Mouse (Mus musculus): ENCODE measurements around the gene Cdadc1. TPM values are rescaled to one million over a fixed set of nuclear protein-coding genes. Genes with fewer than 3 reads are reported as not detected.

The Cdadc1 gene
- 35.0 and 35.1 TPM in 2 replicates for polyA plus RNA-seq (2015; fragmentation: Nextera tagmentation; extraction: Ambion mirVana)

GRCm38 (mm10) chr14:59597398-59598259, at the start of gene Cdadc1:
Gene Cdadc1, minus strand, starts transcription at chr14:59597959.
- peaks cover 6% of the 10 kb centered on the region; the same call in 1 of the 2 replicates for H3K27me3 ChIP-seq
- H3K4me1 ChIP-seq, result peaks cover 8% of the 10 kb centered on the region
- no peaks in the 10 kb centered on the region for H3K9me3 ChIP-seq
- peak within 1 kb of the TSS; percentile 40; the same call in 1 of the 2 replicates for H3K27ac ChIP-seq
- peak within 1 kb of the TSS; percentile 90 for H3K9ac ChIP-seq
- peaks cover 8% of the 10 kb centered on the region for H3K36me3 ChIP-seq
- ATAC-seq (ENCODE audit: low FRiP score, low read depth), result peak; percentile 92
- H3K4me3 ChIP-seq, result peak within 1 kb of the TSS; percentile 93
- H3K4me2 ChIP-seq (replicated peaks), result peak within 1 kb of the TSS; percentile 92
- under 1% methylated on average over 43 of the region's 48 CpGs for WGBS

GRCm38 (mm10) chr14:59646826-59647697, 49.3 kb upstream of the Cdadc1 start:
- Histone ChIP-seq H3K4me2 (replicated peaks) (no peak overlapping the region), H3K36me3 (no peaks in the 10 kb centered on the region), H3K27me3 (no peaks in the 10 kb centered on the region), H3K9me3 (no peaks in the 10 kb centered on the region), H3K4me1 (peaks cover 29% of the 10 kb centered on the region), H3K4me3 (no peak overlapping the region), H3K9ac (no peak overlapping the region), H3K27ac (peak overlapping the region; percentile 40; the same call in 1 of the 2 replicates)
- ATAC-seq (ENCODE audit: low FRiP score, low read depth), result peak; percentile 52; the same call in 1 of the 2 replicates
- 47% methylated on average over 16 of the region's 16 CpGs for WGBS

- H3K27ac ChIP-seq, result no peak overlapping the region
- no peak for ATAC-seq (ENCODE audit: low FRiP score, low read depth)
- H3K4me2 ChIP-seq (replicated peaks), result no peak overlapping the region
- H3K9me3 ChIP-seq, result no peaks in the 10 kb centered on the region
- H3K36me3 ChIP-seq, result no peaks in the 10 kb centered on the region
- no peaks in the 10 kb centered on the region for H3K27me3 ChIP-seq
- peaks cover 31% of the 10 kb centered on the region for H3K4me1 ChIP-seq
- 73% methylated on average over 3 of the region's 3 CpGs for WGBS
- H3K4me3 ChIP-seq, result no peak overlapping the region
- no peak overlapping the region for H3K9ac ChIP-seq
Observed at GRCm38 (mm10) chr14:59644896-59645295, 47.1 kb upstream of the Cdadc1 start.

- Histone ChIP-seq H3K9ac (no peak overlapping the region), H3K4me3 (no peak overlapping the region), H3K27me3 (no peaks in the 10 kb centered on the region), H3K36me3 (no peaks in the 10 kb centered on the region), H3K4me1 (peaks cover 34% of the 10 kb centered on the region), H3K4me2 (replicated peaks) (no peak overlapping the region), H3K9me3 (no peaks in the 10 kb centered on the region), H3K27ac (no peak overlapping the region)
- WGBS, result 94% methylated on average over 1 of the region's 1 CpGs
- no peak for ATAC-seq (ENCODE audit: low FRiP score, low read depth)
Observed at GRCm38 (mm10) chr14:59644166-59644565, 46.4 kb upstream of the Cdadc1 start.

- H3K9ac ChIP-seq, result no peak overlapping the region
- no peak for ATAC-seq (ENCODE audit: low FRiP score, low read depth)
- no peak overlapping the region for H3K27ac ChIP-seq
- no peak overlapping the region for H3K4me3 ChIP-seq
- H3K27me3 ChIP-seq, result no peaks in the 10 kb centered on the region
- H3K4me2 ChIP-seq (replicated peaks), result no peak overlapping the region
- peaks cover 29% of the 10 kb centered on the region for H3K4me1 ChIP-seq
- no peaks in the 10 kb centered on the region for H3K9me3 ChIP-seq
- H3K36me3 ChIP-seq, result no peaks in the 10 kb centered on the region
- WGBS, result 67% methylated on average over 12 of the region's 12 CpGs
Observed at GRCm38 (mm10) chr14:59643582-59643981, 45.8 kb upstream of the Cdadc1 start.

GRCm38 (mm10) chr14:59641856-59642255, 44.1 kb upstream of the Cdadc1 start:
- ATAC-seq (ENCODE audit: low FRiP score, low read depth), result no peak
- Histone ChIP-seq H3K36me3 (no peaks in the 10 kb centered on the region), H3K27ac (no peak overlapping the region), H3K4me1 (peaks cover 14% of the 10 kb centered on the region), H3K9ac (no peak overlapping the region), H3K9me3 (no peaks in the 10 kb centered on the region), H3K4me3 (no peak overlapping the region), H3K27me3 (no peaks in the 10 kb centered on the region), H3K4me2 (replicated peaks) (no peak overlapping the region)
- 45% methylated on average over 5 of the region's 5 CpGs for WGBS

- H3K36me3 ChIP-seq, result no peaks in the 10 kb centered on the region
- H3K9me3 ChIP-seq, result no peaks in the 10 kb centered on the region
- H3K27ac ChIP-seq, result no peak overlapping the region
- no peak overlapping the region for H3K9ac ChIP-seq
- no peak overlapping the region for H3K4me2 ChIP-seq (replicated peaks)
- peaks cover 9% of the 10 kb centered on the region for H3K4me1 ChIP-seq
- 49% methylated on average over 7 of the region's 7 CpGs for WGBS
- no peaks in the 10 kb centered on the region for H3K27me3 ChIP-seq
- H3K4me3 ChIP-seq, result no peak overlapping the region
- ATAC-seq (ENCODE audit: low FRiP score, low read depth), result no peak
Observed at GRCm38 (mm10) chr14:59638906-59639703, 41.3 kb upstream of the Cdadc1 start.

- Histone ChIP-seq H3K27me3 (no peaks in the 10 kb centered on the region), H3K4me2 (replicated peaks) (no peak overlapping the region), H3K9ac (no peak overlapping the region), H3K27ac (no peak overlapping the region), H3K36me3 (peaks cover 38% of the 10 kb centered on the region), H3K9me3 (no peaks in the 10 kb centered on the region), H3K4me3 (no peak overlapping the region), H3K4me1 (peaks cover 14% of the 10 kb centered on the region)
- ATAC-seq (ENCODE audit: low FRiP score, low read depth), result no peak
- WGBS, result 77% methylated on average over 9 of the region's 9 CpGs
Observed at GRCm38 (mm10) chr14:59633988-59634387, 36.2 kb upstream of the Cdadc1 start.

- H3K27me3 ChIP-seq, result no peaks in the 10 kb centered on the region
- H3K4me2 ChIP-seq (replicated peaks), result no peak overlapping the region
- no peak overlapping the region for H3K4me3 ChIP-seq
- H3K9me3 ChIP-seq, result no peaks in the 10 kb centered on the region
- 80% methylated on average over 5 of the region's 5 CpGs for WGBS
- H3K27ac ChIP-seq, result no peak overlapping the region
- H3K9ac ChIP-seq, result no peak overlapping the region
- no peak for ATAC-seq (ENCODE audit: low FRiP score, low read depth)
- peaks cover 38% of the 10 kb centered on the region for H3K36me3 ChIP-seq
- peaks cover 19% of the 10 kb centered on the region for H3K4me1 ChIP-seq
Observed at GRCm38 (mm10) chr14:59633295-59633898, 35.6 kb upstream of the Cdadc1 start.

GRCm38 (mm10) chr14:59632067-59632466, 34.3 kb upstream of the Cdadc1 start:
- 94% methylated on average over 6 of the region's 6 CpGs for WGBS
- H3K4me3 ChIP-seq, result no peak overlapping the region
- no peak for ATAC-seq (ENCODE audit: low FRiP score, low read depth)
- H3K4me1 ChIP-seq, result peaks cover 32% of the 10 kb centered on the region
- H3K9ac ChIP-seq, result no peak overlapping the region
- peaks cover 38% of the 10 kb centered on the region for H3K36me3 ChIP-seq
- no peak overlapping the region for H3K4me2 ChIP-seq (replicated peaks)
- no peak overlapping the region for H3K27ac ChIP-seq
- no peaks in the 10 kb centered on the region for H3K9me3 ChIP-seq
- H3K27me3 ChIP-seq, result peaks cover 5% of the 10 kb centered on the region; the same call in 1 of the 2 replicates

- Histone ChIP-seq H3K9ac (no peak overlapping the region), H3K36me3 (peaks cover 38% of the 10 kb centered on the region), H3K4me3 (no peak overlapping the region), H3K27ac (no peak overlapping the region), H3K9me3 (no peaks in the 10 kb centered on the region), H3K4me2 (replicated peaks) (peak overlapping the region; percentile 81), H3K27me3 (peaks cover 5% of the 10 kb centered on the region; the same call in 1 of the 2 replicates), H3K4me1 (peaks cover 42% of the 10 kb centered on the region)
- no peak for ATAC-seq (ENCODE audit: low FRiP score, low read depth)
- 88% methylated on average over 9 of the region's 9 CpGs for WGBS
Observed at GRCm38 (mm10) chr14:59630096-59630495, 32.3 kb upstream of the Cdadc1 start.

All from limb, embryonic 13.5 days (tissue).